Mouse (Mus musculus) hindbrain, embryonic 16.5 days (tissue): Measurements from ENCODE around the gene Il2rb. TPM values are rescaled to one million over a fixed set of nuclear protein-coding genes. Genes with fewer than 3 reads are reported as not detected.

Experiments used
- polyA plus RNA-seq: library from polyadenylated mRNA; unstranded; fragments of >200 nt; fragmentation: Nextera tagmentation; extraction: Ambion mirVana; gene quantifications from 2 replicates; pipeline ENCODE4 v1.2.1, GENCODE M21; 2015

The Il2rb gene
- polyA plus RNA-seq, 1 experiment from 2014 or later: 0.26 TPM

Other genes starting within 250 kb of the Il2rb start
- 0.06 and 0.16 TPM in 2 replicates for gene Csf2rb2, start 189.6 kb downstream of the Il2rb start, polyA plus RNA-seq
- gene Csf2rb, start 169.5 kb downstream of the Il2rb start, polyA plus RNA-seq: 0.44 and 0.49 TPM in 2 replicates
- 0.17 TPM in 1 of 2 replicates, not detected in the other for gene Tex33, start 99.4 kb downstream of the Il2rb start, polyA plus RNA-seq
- gene Tst, start 89.4 kb downstream of the Il2rb start, polyA plus RNA-seq: 30.3 and 43.5 TPM in 2 replicates
- 5.1 and 5.2 TPM in 2 replicates for gene Mpst, start 88.9 kb downstream of the Il2rb start, polyA plus RNA-seq
- 161 and 172 TPM in 2 replicates for gene Kctd17, start 66.7 kb downstream of the Il2rb start, polyA plus RNA-seq
- gene Tmprss6, start 26.6 kb downstream of the Il2rb start, polyA plus RNA-seq: 0.29 and 0.51 TPM in 2 replicates
- 9.9 and 11.6 TPM in 2 replicates for gene C1qtnf6, start 36.1 kb upstream of the Il2rb start, polyA plus RNA-seq
- gene Sstr3, start 49.4 kb upstream of the Il2rb start, polyA plus RNA-seq: 0.95 and 1.1 TPM in 2 replicates
- 4.0 and 5.7 TPM in 2 replicates for gene Rac2, start 77.5 kb upstream of the Il2rb start, polyA plus RNA-seq
- gene Cyth4, start 101.8 kb upstream of the Il2rb start, polyA plus RNA-seq: 6.2 and 6.4 TPM in 2 replicates
- gene Elfn2, start 223.5 kb upstream of the Il2rb start, polyA plus RNA-seq: 11.6 and 13.3 TPM in 2 replicates